Mouse (Mus musculus) intestine, postnatal 0 days (tissue): Measurements from ENCODE around the gene Pan3. TPM values are rescaled to one million over a fixed set of nuclear protein-coding genes. Genes with fewer than 3 reads are reported as not detected.

Source experiments
- ATAC-seq: fragments of 200-750 bp; cut with Nextera tagmentation; 2 replicates; pipeline ENCODE4 v1.8.0; 2017; ENCODE audit warnings: mild to moderate bottlenecking, moderate TSS enrichment, moderate library complexity
- H3K27ac ChIP-seq: fragments of 300-500 bp; sonication (generic); 2 replicates; pipeline ENCODE4 v1.5.1; 2014; ENCODE audit warnings: mild to moderate bottlenecking, low read depth, low read length, moderate library complexity
- H3K27me3 ChIP-seq: fragments of 300-500 bp; sonication (generic); replicated peaks from 2 replicates; pipeline ENCODE4 v1.6.1; 2014; ENCODE audit warnings: low read length, mixed read lengths; ENCODE audit not compliant: control insufficient read depth, insufficient read depth
- H3K36me3 ChIP-seq: fragments of 300-500 bp; sonication (generic); 2 replicates; pipeline ENCODE4 v1.6.1; 2014; ENCODE audit warnings: mild to moderate bottlenecking, moderate library complexity; ENCODE audit not compliant: control insufficient read depth, insufficient read depth
- H3K4me1 ChIP-seq: fragments of 300-500 bp; sonication (generic); replicated peaks from 2 replicates; pipeline ENCODE4 v1.6.1; 2014; ENCODE audit warnings: antibody characterized with exemption, low read length, mixed read lengths; ENCODE audit not compliant: control insufficient read depth, insufficient read depth
- H3K4me2 ChIP-seq: fragments of 300-500 bp; sonication (generic); replicated peaks from 2 replicates; pipeline ENCODE4 v1.6.1; 2014; ENCODE audit warnings: low read depth, mild to moderate bottlenecking, moderate library complexity
- H3K4me3 ChIP-seq: fragments of 300-500 bp; sonication (generic); 2 replicates; pipeline ENCODE4 v1.5.1; 2014; ENCODE audit warnings: low read depth, low read length
- H3K9ac ChIP-seq: fragments of 300-500 bp; sonication (generic); 2 replicates; pipeline ENCODE4 v1.6.1; 2014; ENCODE audit warnings: mild to moderate bottlenecking, low read depth, low read length
- H3K9me3 ChIP-seq: fragments of 300-500 bp; sonication (generic); 2 replicates; pipeline ENCODE4 v1.6.1; 2016; ENCODE audit warnings: mixed run types; ENCODE audit not compliant: control insufficient read depth
- CTCF ChIP-seq: sonication (generic); IDR thresholded peaks from 2 replicates; pipeline ENCODE4 v1.5.1; 2016; ENCODE audit warnings: low read depth, mild to moderate bottlenecking, control low read depth, antibody characterized with exemption, moderate library complexity
- WGBS: fragments of 180-500 bp; shearing (Covaris S2); extraction: QIAGEN DNeasy Blood & Tissue Kit; methylation state at CpG from one replicate; pipeline ENCODE4 v1.1.7; 2014; 5-methylcytosine and 5-hydroxymethylcytosine counted together
- polyA plus RNA-seq: library from polyadenylated mRNA; unstranded; fragments of >200 nt; fragmentation: Nextera tagmentation; extraction: Ambion mirVana; gene quantifications from 2 replicates; pipeline ENCODE4 v1.2.1, GENCODE M21; 2015

The Pan3 gene
- polyA plus RNA-seq, 1 experiment from 2014 or later: 40.3 TPM

DNA sequence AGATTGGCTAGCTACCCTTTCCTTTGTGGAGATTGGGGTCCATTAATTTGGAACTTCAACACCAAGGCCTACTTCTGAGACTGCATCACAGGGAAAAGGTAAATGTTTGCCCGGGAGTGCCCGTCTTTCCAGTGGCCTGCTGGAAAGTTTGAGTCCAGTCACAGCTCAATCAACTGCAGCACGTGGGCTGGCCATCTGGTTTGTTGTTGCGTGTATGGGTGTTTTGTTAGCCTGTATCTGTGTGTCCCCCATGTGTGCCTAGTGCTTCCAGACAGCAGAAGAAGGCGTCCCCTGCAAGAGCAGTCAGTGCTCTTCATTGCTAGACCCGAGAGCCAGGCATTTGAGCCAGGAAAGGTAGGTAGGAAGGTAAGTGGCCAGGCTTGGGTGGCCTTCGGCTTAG, 135.5 kb downstream of the Pan3 start:
- Histone ChIP-seq H3K4me2 (no peak overlapping the region), H3K27ac (no peak overlapping the region)

DNA sequence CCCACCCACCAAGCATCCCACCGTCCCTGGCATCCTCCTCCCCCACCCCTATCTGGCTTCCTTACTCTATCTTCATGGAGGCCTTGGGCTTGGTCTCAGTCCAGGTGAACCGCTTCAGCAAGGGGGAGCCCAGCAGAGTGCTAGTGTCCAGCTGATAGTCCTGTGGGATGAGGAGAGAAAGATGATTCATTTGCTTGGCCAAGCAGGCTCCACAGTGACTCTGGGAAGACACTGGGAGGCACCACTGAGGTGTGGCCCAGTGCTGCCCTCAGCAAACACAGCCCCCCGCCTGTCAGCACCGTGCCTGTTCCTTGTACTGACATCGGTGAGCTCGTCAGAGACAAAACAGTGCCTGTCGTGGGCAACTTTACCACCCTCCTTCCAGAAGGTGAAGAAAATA, 136.4 kb downstream of the Pan3 start:
- H3K27ac ChIP-seq: no peak overlapping the region
- no peak overlapping the region for H3K9ac ChIP-seq
- no peaks in the 10 kb centered on the region for H3K36me3 ChIP-seq
- H3K27me3 ChIP-seq: no peaks in the 10 kb centered on the region
- H3K4me3 ChIP-seq: no peak overlapping the region
- no peaks in the 10 kb centered on the region for H3K4me1 ChIP-seq
- H3K4me2 ChIP-seq: no peak overlapping the region
- no peak for TF ChIP-seq CTCF
- H3K9me3 ChIP-seq: no peaks in the 10 kb centered on the region
- no peak for ATAC-seq
- WGBS: 50% methylated on average over 7 of the region's 7 CpGs

More for the DNA sequence above, 135.5 kb downstream of the Pan3 start:
- 87% methylated on average over 7 of the region's 7 CpGs for WGBS
- no peak for ATAC-seq
- no peak for TF ChIP-seq CTCF
- Histone ChIP-seq H3K4me1 (no peaks in the 10 kb centered on the region), H3K4me3 (no peak overlapping the region), H3K36me3 (no peaks in the 10 kb centered on the region), H3K9me3 (no peaks in the 10 kb centered on the region), H3K27me3 (no peaks in the 10 kb centered on the region), H3K9ac (no peak overlapping the region)

DNA sequence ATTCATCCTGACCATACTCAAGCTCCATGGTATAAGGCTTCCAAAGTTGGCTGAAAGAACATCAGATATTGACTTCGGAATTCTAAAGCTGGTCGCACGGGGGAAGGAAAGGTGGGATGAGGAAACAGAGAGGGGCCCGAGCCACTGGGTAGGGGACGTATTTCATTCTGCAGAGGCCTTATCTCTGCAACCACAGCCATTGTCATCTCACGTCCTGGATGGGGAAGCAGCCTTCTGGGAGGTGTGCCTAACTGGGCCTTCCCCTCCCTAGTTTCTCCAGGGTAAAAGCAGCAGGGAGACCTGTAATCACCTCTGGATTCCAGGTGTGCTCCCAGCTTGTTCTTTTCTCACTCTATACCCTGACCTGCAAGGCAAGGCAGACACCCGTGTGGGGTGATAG, 142.7 kb downstream of the Pan3 start:
- Histone ChIP-seq H3K9me3 (no peaks in the 10 kb centered on the region), H3K36me3 (no peaks in the 10 kb centered on the region), H3K4me1 (no peaks in the 10 kb centered on the region), H3K9ac (no peak overlapping the region), H3K27ac (no peak overlapping the region), H3K27me3 (no peaks in the 10 kb centered on the region), H3K4me3 (no peak overlapping the region), H3K4me2 (no peak overlapping the region)
- no peak for TF ChIP-seq CTCF
- WGBS: 74% methylated on average over 7 of the region's 7 CpGs
- ATAC-seq: no peak

DNA sequence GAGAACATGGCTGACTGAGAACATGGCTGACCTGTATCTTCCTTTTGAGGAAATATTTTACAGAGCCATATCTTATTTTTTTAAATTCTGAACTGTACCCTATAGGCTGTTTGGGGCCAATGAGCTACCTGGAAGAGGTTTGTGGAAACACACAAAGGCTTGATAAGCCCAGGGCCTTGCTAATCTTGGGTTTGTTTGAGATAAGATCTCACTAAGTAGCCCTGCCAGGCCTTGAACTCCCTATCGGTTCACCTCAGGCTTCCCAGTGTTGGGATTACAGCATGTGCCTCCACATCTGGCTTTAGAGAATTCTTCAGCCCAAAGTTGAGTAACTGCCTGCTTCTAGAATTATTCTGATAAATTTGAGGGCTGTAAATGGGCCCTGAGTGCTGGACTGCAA, 143.6 kb downstream of the Pan3 start:
- Histone ChIP-seq H3K4me3 (no peak overlapping the region), H3K27ac (no peak overlapping the region), H3K9ac (no peak overlapping the region), H3K4me2 (no peak overlapping the region), H3K27me3 (no peaks in the 10 kb centered on the region), H3K36me3 (no peaks in the 10 kb centered on the region), H3K9me3 (no peaks in the 10 kb centered on the region), H3K4me1 (no peaks in the 10 kb centered on the region)
- TF ChIP-seq CTCF: no peak
- no peak for ATAC-seq
- 68% methylated on average over 1 of the region's 1 CpGs for WGBS

DNA sequence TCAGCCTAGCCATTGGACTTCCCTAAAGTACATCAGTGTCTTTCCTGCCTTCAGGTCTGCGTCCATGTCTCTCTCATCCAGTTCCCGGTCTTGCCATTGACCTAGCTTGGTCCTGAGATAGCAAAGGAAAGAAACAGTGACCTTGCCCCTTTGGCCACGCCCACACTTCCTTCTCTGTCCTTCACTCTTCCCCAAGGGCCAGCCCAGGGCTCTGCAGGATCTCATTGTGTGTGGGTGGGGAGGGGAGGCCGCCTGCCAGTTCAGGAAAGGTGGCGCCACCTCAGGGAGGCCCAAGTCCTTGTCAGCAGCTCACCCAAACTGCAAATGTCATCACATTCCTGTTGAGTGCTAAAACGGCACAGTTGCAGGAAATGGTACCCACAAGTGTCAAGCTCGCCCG, 144.6 kb downstream of the Pan3 start:
- Histone ChIP-seq H3K27ac (no peak overlapping the region), H3K36me3 (no peaks in the 10 kb centered on the region), H3K4me3 (no peak overlapping the region), H3K9ac (no peak overlapping the region), H3K9me3 (no peaks in the 10 kb centered on the region), H3K4me1 (no peaks in the 10 kb centered on the region), H3K4me2 (no peak overlapping the region), H3K27me3 (no peaks in the 10 kb centered on the region)
- 67% methylated on average over 8 of the region's 8 CpGs for WGBS
- no peak for TF ChIP-seq CTCF
- ATAC-seq: no peak

DNA sequence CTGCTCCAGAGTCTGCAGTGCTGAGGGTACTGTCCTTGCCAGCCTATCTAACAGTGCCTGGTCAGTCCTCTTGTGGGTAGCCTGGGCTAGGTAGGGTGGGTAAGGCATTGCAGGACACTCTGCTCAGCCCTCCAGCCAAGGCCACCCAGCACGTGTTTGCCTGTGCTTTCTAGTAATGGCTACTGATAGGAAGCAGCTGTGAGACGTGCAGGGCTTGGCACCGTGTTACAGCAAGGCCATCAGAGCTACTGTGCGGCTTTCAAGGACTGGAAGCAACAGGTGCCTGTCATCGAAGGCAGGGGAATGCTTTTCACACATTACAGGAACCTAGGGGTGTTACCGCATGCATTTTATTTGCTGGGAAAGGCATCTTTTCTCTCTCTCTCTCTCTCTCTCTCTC, 147.0 kb downstream of the Pan3 start:
- H3K4me1 ChIP-seq: no peaks in the 10 kb centered on the region
- no peaks in the 10 kb centered on the region for H3K27me3 ChIP-seq
- H3K4me2 ChIP-seq: no peak overlapping the region
- WGBS: 61% methylated on average over 6 of the region's 6 CpGs
- ATAC-seq: no peak
- no peak overlapping the region for H3K27ac ChIP-seq
- H3K4me3 ChIP-seq: no peak overlapping the region
- H3K36me3 ChIP-seq: no peaks in the 10 kb centered on the region
- TF ChIP-seq CTCF: no peak
- H3K9me3 ChIP-seq: no peaks in the 10 kb centered on the region
- no peak overlapping the region for H3K9ac ChIP-seq

DNA sequence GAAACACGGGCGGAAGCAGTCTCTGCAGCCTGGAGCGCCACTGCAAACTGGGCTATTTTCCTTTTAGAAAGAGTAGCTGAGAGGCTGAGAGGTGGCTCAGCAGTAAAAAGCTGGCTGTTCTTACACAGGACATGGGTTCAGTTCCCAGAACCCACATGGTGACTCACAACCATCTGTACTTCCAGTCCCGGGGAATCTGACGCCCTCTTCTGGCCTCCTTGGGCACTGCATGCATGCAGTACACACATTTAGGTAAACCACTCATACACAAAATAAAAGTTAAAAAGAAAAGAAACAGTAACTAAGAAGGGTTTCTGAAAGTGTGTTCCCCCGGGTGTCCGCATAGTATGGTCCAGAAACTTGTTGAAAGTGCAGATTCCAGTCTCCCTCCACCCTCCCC, 149.2 kb downstream of the Pan3 start:
- 91% methylated on average over 7 of the region's 7 CpGs for WGBS
- TF ChIP-seq CTCF: peak; percentile 24
- H3K27me3 ChIP-seq: no peaks in the 10 kb centered on the region
- no peak overlapping the region for H3K27ac ChIP-seq
- H3K9me3 ChIP-seq: no peaks in the 10 kb centered on the region
- no peak overlapping the region for H3K9ac ChIP-seq
- H3K4me1 ChIP-seq: no peaks in the 10 kb centered on the region
- H3K4me3 ChIP-seq: no peak overlapping the region
- no peak for ATAC-seq
- H3K36me3 ChIP-seq: no peaks in the 10 kb centered on the region
- H3K4me2 ChIP-seq: no peak overlapping the region
